Mouse (Mus musculus): ENCODE results near the gene Prkca.

DNA sequence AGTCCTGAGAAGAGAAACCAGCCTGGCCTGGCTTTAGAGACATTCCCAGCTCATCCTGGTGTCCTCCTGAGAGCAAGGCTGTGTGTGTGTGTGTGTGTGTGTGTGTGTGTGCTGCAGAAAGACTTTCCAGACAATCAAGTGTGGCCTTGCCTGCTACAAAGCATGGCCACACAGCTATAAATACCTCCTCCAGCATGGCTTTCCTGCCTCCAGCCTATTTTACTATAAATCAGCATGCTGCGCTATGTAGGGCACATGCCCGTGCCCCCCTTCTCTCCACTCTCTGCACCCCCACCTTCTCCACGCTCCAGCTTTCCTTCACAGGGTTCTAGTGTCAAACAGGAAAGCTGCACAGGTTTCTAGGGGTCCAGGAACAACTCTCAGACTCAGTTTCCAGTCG is 448.1 kb downstream of the Prkca start:
- TF ChIP-seq CTCF (IDR thresholded peaks at IDR 0.05 in 2 of 3, conservative IDR thresholded peaks at IDR 0.05 in 1 of 3; ENCODE audit: control insufficient read depth in 1 of 3, insufficient read depth in 1 of 3, low read depth in 2 of 3, low read length in 3 of 3, poor library complexity in 1 of 3, severe bottlenecking in 1 of 3) (no peak), POLR2A (IDR thresholded peaks at IDR 0.05; ENCODE audit: control insufficient read depth in 1 of 2, insufficient read depth in 1 of 2, low read depth in 1 of 2, low read length in 2 of 2, poor library complexity in 1 of 2) (no peak), TCF12 (IDR thresholded peaks at IDR 0.05; ENCODE audit: low read depth, low read length) (no peak), POLR2AphosphoS2 (IDR thresholded peaks at IDR 0.05; ENCODE audit: low read length) (no peak), MAX (IDR thresholded peaks at IDR 0.05; ENCODE audit: low read length) (no peak), RAD21 (IDR thresholded peaks at IDR 0.05; ENCODE audit: low read depth, low read length) (no peak), EP300 (IDR thresholded peaks at IDR 0.05; ENCODE audit: low read depth in 1 of 2, low read length in 2 of 2) (no peak), ZC3H11A (IDR thresholded peaks at IDR 0.05; ENCODE audit: low read depth, low read length) (no peak), JUND (IDR thresholded peaks at IDR 0.05; ENCODE audit: low read depth, low read length) (no peak), POLR2AphosphoS5 (IDR thresholded peaks at IDR 0.05; ENCODE audit: borderline replicate concordance, low read depth, low read length) (no peak), E2F4 (IDR thresholded peaks at IDR 0.05; ENCODE audit: borderline replicate concordance, low read depth, low read length) (no peak)

All from MEL (cell line).